Mouse (Mus musculus): ENCODE data around the gene Ap1b1.
A peak's percentile ranks its signal among the peaks of the same experiment; 100 is the strongest.
"Not testable (repeated sequence)": the region's sequence is repeated elsewhere in the genome, so short reads cannot be mapped to it uniquely, and the experiment has no call there.

Gene Ap1b1

GRCm38 (mm10) chr11:5062326-5062725 lies 75.7 kb downstream of the Ap1b1 start:
- no peak for DNase-seq (ENCODE audit: low read depth)

GRCm38 (mm10) chr11:5062860-5063505 lies 76.4 kb downstream of the Ap1b1 start:
- no peak for DNase-seq (ENCODE audit: low read depth)

- DNase-seq (ENCODE audit: low read depth): no peak
Measured at GRCm38 (mm10) chr11:5063561-5064281, 77.1 kb downstream of the Ap1b1 start.

- DNase-seq (ENCODE audit: low read depth): no peak
Measured at GRCm38 (mm10) chr11:5064282-5065055, 77.8 kb downstream of the Ap1b1 start.

- peak; percentile 73 for DNase-seq (ENCODE audit: low read depth)
Measured at GRCm38 (mm10) chr11:5065056-5065821, 78.6 kb downstream of the Ap1b1 start, which contains the start of gene Gas2l1. Gas2l1 (minus strand) TSS chr11:5065327.

GRCm38 (mm10) chr11:5067063-5067462 lies 80.4 kb downstream of the Ap1b1 start:
- no peak for DNase-seq (ENCODE audit: low read depth)

GRCm38 (mm10) chr11:5068126-5068971 lies 81.7 kb downstream of the Ap1b1 start:
- DNase-seq (ENCODE audit: low read depth): no peak

- no peak for DNase-seq (ENCODE audit: low read depth)
Measured at GRCm38 (mm10) chr11:5074882-5075281, 88.3 kb downstream of the Ap1b1 start.

- no peak for DNase-seq (ENCODE audit: low read depth)
Measured at GRCm38 (mm10) chr11:5075760-5076159, 89.1 kb downstream of the Ap1b1 start.

- not testable (repeated sequence) for DNase-seq (ENCODE audit: low read depth)
Measured at GRCm38 (mm10) chr11:5076843-5077242, 90.2 kb downstream of the Ap1b1 start.

- no peak for DNase-seq (ENCODE audit: low read depth)
Measured at GRCm38 (mm10) chr11:5089147-5089546, 102.5 kb downstream of the Ap1b1 start.

GRCm38 (mm10) chr11:5091706-5092105 lies 105.1 kb downstream of the Ap1b1 start:
- no peak for DNase-seq (ENCODE audit: low read depth)
